Mouse (Mus musculus) liver, adult (tissue): ENCODE measurements at regions not wholly inside any gene's neighbourhood (a gene's known extent, or its start where the extent isn't known, plus 50 kb on each side); places are given as distances from the start of the nearest gene placed in this dataset.

Experiments
- GATA4 ChIP-seq: IDR thresholded peaks from 2 replicates; pipeline ENCODE4 v1.6.1; 2014; ENCODE audit warnings: mild to moderate bottlenecking, low read length; ENCODE audit not compliant: insufficient replicate concordance

DNA sequence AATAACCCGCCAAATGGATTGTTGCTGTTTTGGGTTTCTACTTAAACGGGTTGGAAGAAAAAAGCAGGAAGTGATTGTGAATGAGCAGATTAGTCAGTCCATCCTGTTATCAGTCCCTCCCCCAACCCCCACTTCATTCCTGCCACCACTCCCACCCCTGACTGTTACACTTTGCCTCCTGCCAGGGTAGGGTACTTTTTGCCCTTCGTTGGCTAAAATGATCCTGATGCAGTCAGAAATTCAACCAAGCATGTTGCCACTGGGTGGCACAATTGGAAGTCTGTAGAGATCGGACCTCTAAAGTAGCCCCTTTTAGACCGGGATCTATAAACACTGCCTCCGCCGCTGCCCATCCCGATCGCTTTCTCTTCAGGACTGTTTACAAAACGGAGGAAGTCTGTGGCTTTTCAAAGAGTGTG is 96.0 kb upstream of the Jazf1 start:
- TF ChIP-seq GATA4 = no peak

GRCm38 (mm10) chr6:53163091-53163490 is 94.7 kb upstream of the Jazf1 start:
- TF ChIP-seq GATA4 = no peak

DNA sequence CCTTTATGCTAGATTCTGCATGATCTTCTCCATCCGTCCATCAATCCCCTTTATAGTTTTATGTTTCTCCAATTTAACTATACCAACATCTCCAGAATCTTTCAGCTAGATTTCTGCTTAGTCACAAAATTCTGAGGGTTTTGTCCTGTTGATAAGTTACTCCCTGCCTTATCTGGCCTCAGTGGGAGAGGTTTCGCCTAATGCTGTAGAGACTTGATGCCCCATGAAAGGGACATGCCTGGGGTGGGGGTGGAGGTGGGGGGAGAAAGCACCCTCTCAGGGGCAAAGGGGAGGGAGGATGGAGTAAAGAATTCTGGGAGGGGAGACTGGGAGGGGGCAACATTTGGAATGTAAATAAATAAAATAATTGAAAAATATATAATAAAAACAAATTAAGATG is 93.2 kb upstream of the Jazf1 start:
- no peak for TF ChIP-seq GATA4

GRCm38 (mm10) chr6:53154621-53155020 is 86.2 kb upstream of the Jazf1 start:
- 0 out of 2 replicates have a peak, but pooled peaks have one; percentile 20 for TF ChIP-seq GATA4

GRCm38 (mm10) chr6:53147478-53147877 is 79.0 kb upstream of the Jazf1 start:
- no peak for TF ChIP-seq GATA4

DNA sequence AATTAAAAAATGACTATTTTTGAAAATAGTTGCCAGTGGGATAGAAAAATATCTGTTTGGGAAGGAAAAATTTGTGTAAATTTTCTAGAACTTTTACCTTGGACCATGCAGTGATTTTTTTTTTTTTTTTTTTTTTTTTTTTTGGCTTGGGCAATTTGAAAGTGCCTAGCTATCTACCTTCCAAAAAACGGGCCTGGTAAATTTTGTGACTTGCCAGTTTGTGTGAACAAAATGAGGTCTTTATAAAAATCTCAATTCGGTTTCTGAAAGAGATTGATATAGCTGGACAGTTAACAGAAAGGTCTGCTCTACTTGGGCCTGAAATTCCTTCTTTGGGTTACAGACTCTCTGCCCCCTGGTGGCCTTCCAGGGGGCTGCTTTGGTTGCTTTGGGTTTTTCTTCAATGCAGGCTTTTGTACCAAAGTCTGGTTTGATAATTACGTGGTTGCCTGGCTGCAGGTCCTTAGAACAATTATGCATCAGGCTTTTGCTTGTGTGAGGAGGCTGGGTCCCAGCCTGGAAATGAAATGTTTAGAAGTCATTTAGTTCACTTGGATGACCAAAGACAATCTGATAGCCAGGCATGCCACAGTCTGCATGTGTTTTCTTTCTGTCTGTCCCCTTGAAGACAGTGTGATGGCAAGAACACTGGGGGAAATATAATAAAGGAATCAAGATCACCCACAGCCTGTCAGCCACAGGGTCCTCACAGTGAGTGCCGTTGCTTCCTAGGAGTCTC is 75.6 kb upstream of the Jazf1 start:
- no peak for TF ChIP-seq GATA4

DNA sequence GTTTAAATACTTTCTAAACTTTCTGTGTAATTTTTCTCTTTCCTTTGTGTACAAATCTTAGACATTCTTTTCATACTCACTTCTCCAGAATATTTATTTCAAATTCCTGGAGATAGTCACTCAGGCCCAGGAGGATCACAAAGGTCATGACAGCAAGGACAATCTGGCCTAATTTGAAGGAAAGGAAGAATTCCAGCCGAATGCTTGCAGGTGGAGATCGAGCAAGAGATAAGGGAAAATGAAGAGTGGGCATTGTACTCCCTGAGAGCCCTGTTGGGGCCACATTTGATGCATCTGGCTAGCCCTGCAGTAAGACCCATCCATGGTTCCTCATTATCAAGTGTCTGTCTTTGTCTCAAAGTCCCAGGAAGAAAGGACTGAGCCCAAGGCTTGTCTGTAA is 66.0 kb upstream of the Jazf1 start:
- TF ChIP-seq GATA4 = no peak

DNA sequence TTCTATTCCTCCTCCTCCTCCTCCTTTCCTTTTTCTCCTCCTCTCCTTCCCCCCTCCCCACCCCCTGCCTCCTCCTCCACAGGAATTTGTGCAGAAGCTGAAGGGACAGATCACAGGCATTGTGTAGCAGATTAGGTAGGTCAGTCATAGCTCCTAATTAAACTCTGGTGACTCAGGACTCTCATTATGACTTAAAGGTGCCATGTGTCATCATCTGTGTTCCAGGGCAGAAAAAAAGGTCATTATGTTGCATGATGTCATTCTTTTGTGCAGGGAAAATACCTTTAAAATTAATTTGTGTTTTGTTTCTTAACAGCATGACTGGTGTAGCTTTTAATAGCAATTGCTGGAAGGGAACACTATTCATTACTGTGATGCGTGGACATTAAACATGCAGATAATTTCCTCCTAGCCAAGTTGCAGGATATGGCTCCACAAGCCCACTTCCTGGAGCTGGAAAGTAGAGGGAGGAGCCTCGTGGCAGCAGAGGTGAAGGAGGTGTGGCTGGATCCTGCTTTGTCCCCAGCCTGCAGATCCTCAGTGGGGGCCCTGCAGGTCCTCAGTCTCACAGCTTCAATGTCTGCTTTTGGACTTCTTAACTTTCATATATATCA is 62.4 kb upstream of the Jazf1 start:
- TF ChIP-seq GATA4 = no peak

GRCm38 (mm10) chr6:53126776-53127175 is 58.3 kb upstream of the Jazf1 start:
- TF ChIP-seq GATA4 = no peak

DNA sequence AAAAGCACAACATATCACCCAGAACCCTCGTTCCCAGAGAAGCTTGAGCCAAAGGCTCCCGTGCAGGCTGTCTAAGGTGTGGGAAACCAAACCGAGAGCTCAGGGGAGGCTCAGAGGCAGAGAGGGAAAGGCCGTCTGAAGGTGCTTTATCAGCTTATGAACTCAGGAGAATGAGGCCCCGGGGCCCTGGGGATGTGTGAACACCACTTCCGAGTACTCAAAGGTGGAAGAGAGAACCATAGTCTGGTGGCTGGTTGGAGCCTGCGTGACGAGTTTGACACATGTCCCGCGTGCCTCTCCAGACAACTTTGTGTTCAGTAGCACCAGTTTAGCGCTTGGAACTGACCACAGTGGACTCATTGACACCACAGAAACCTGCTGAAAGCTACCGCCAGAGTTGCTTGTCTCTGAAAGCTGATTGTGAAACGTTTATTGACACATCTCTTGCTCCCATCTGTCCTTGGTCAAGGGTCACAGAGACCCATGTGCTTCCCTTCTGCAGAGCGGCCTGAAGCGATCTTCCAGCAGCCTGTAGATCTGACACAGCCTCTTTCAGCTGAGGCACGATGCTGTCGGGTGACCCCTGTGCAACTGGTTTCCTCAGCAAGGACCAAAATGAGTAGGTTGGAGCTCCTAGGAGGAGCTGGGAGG is 56.5 kb upstream of the Jazf1 start:
- no peak for TF ChIP-seq GATA4

GRCm38 (mm10) chr6:53120385-53120784 is 52.0 kb upstream of the Jazf1 start:
- TF ChIP-seq GATA4 = no peak
